Mouse (Mus musculus) thymus, adult 2 months (tissue): Measurements from ENCODE around the gene Mvd. TPM values are rescaled to one million over a fixed set of nuclear protein-coding genes. Genes with fewer than 3 reads are reported as not detected.

Source experiments
- DNase-seq: peaks from one replicate; pipeline ENCODE4 v3.0.0; 2021
- H3K27ac ChIP-seq: fragments of 200-500 bp; 2 replicates; pipeline ENCODE4 v1.5.1; 2012; ENCODE audit warnings: low read length, control low read depth; ENCODE audit not compliant: control insufficient read depth, insufficient read depth
- H3K27me3 ChIP-seq: fragments of 200-500 bp; 2 replicates; pipeline ENCODE4 v1.6.1; 2012; ENCODE audit warnings: mild to moderate bottlenecking, low read length, moderate library complexity, mixed read lengths; ENCODE audit not compliant: control insufficient read depth, insufficient read depth
- H3K36me3 ChIP-seq: fragments of 200-500 bp; 2 replicates; pipeline ENCODE4 v1.6.1; 2012; ENCODE audit warnings: mild to moderate bottlenecking, low read length, moderate library complexity; ENCODE audit not compliant: control insufficient read depth, insufficient read depth
- H3K4me1 ChIP-seq: fragments of 200-500 bp; replicated peaks from 2 replicates; pipeline ENCODE4 v1.6.1; 2012; ENCODE audit warnings: low read length; ENCODE audit not compliant: control insufficient read depth, insufficient read depth
- H3K4me3 ChIP-seq: fragments of 200-500 bp; 2 replicates; pipeline ENCODE4 v1.5.1; 2012; ENCODE audit warnings: mild to moderate bottlenecking, low read length, control low read depth, moderate library complexity; ENCODE audit not compliant: control insufficient read depth, insufficient read depth
- CTCF ChIP-seq: fragments of 200-500 bp; IDR thresholded peaks from 2 replicates; pipeline ENCODE4 v1.5.1; 2012; ENCODE audit warnings: mild to moderate bottlenecking, control low read depth, low read length, moderate library complexity, borderline replicate concordance; ENCODE audit not compliant: control insufficient read depth, poor library complexity, insufficient read depth; ENCODE audit errors: extremely low read depth
- POLR2A ChIP-seq: fragments of 200-500 bp; IDR thresholded peaks from 2 replicates; pipeline ENCODE4 v1.6.1; 2012; ENCODE audit warnings: mild to moderate bottlenecking, low read length, control low read depth, moderate library complexity; ENCODE audit not compliant: control insufficient read depth, poor library complexity, insufficient read depth; ENCODE audit errors: extremely low read depth
- WGBS: fragments of 180-500 bp; shearing (Covaris S2); methylation state at CpG from one replicate; pipeline ENCODE4 v1.1.7; 2018; 5-methylcytosine and 5-hydroxymethylcytosine counted together
- polyA plus RNA-seq: library from polyadenylated mRNA; depleted of rRNA; stranded (reverse); fragments of >200 nt; gene quantifications from 2 replicates; pipeline ENCODE4 v1.2.3, GENCODE M21; 2012

The Mvd gene
- polyA plus RNA-seq, 1 experiment, result 25.0 TPM

DNA sequence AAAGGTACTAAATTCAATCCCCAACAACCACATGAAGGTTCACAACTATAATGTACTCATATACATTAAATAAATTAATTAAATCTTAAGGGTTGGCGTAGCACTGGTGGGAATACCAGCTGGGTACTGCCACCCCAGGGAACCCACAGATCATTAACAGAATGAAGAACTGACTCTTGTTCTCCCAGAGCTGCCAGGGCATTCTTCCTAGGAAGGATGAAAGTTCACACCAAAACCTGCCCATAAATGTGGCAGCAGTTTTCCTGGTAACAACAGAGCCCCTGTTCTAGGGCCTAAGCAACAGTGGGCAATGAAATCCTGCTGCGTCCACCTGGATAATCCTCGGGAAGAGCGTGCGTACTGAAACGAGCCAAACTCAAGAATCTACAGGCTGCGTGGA, 866 bp downstream of the Mvd start:
- peak overlapping the region; percentile 59; the same call in 1 of the 2 replicates for H3K4me3 ChIP-seq

GRCm38 (mm10) chr8:122441326-122441725, 1.9 kb downstream of the Mvd start:
- no peak overlapping the region for H3K4me3 ChIP-seq
- TF ChIP-seq POLR2A (no peak), CTCF (no peak)
- H3K4me1 ChIP-seq, result peaks cover 47% of the 10 kb centered on the region
- H3K27ac ChIP-seq, result no peak overlapping the region
- 100% methylated on average over 1 of the region's 1 CpGs for WGBS
- H3K27me3 ChIP-seq, result no peaks in the 10 kb centered on the region
- DNase-seq, result no peak
- no peaks in the 10 kb centered on the region for H3K36me3 ChIP-seq

More for the DNA sequence above, 866 bp downstream of the Mvd start:
- H3K36me3 ChIP-seq, result no peaks in the 10 kb centered on the region
- H3K27me3 ChIP-seq, result no peaks in the 10 kb centered on the region
- no peak overlapping the region for H3K27ac ChIP-seq
- DNase-seq, result no peak
- 68% methylated on average over 7 of the region's 7 CpGs for WGBS
- TF ChIP-seq POLR2A (no peak), CTCF (no peak)
- peaks cover 36% of the 10 kb centered on the region for H3K4me1 ChIP-seq

- TF ChIP-seq POLR2A, result no peak
- TF ChIP-seq CTCF, result no peak
- Histone ChIP-seq H3K36me3 (no peaks in the 10 kb centered on the region), H3K27me3 (no peaks in the 10 kb centered on the region), H3K27ac (no peak overlapping the region), H3K4me3 (no peak overlapping the region), H3K4me1 (peaks cover 36% of the 10 kb centered on the region)
- WGBS, result 98% methylated on average over 16 of the region's 16 CpGs
- DNase-seq, result no peak
Observed at GRCm38 (mm10) chr8:122439336-122439735, 3.9 kb downstream of the Mvd start.

GRCm38 (mm10) chr8:122437708-122438331, 5.4 kb downstream of the Mvd start:
- H3K27ac ChIP-seq, result peak overlapping the region; percentile 80
- peak; percentile 36 for DNase-seq
- peaks cover 44% of the 10 kb centered on the region for H3K4me1 ChIP-seq
- TF ChIP-seq CTCF (no peak), POLR2A (peak; percentile 12; the same call in 1 of the 2 replicates)
- H3K36me3 ChIP-seq, result no peaks in the 10 kb centered on the region
- peak overlapping the region; percentile 41 for H3K4me3 ChIP-seq
- no peaks in the 10 kb centered on the region for H3K27me3 ChIP-seq
- 81% methylated on average over 13 of the region's 13 CpGs for WGBS

DNA sequence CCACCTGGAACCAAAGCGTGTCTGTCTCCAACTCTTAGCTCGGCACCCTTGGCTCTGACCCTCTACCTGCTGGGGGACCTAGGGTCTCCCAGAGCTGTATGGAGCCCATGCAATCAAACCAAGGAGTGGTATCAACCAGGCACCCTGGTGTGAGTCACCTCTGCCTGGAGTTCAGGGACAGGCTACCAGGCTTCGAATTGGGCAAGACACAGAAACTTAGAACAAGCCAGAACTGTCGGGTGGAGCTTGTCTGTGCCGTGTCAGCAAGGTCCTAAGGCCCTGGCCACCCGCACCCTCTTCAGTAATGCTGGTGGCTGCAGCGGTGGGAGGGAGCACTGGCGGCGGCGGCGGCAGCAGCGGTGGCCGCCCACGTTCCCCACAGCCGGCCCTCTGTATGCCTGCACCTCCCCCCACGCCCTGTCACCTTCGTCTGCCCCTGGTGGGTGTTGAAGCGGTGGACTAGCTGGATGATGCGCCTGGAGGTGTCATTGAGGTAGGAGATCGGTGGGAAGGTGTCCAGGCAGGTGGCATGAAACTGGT, 6.6 kb downstream of the Mvd start:
- DNase-seq, result no peak
- H3K4me1 ChIP-seq, result peaks cover 44% of the 10 kb centered on the region
- no peaks in the 10 kb centered on the region for H3K36me3 ChIP-seq
- WGBS, result 67% methylated on average over 20 of the region's 20 CpGs
- no peaks in the 10 kb centered on the region for H3K27me3 ChIP-seq
- no peak for TF ChIP-seq POLR2A
- no peak for TF ChIP-seq CTCF
- no peak overlapping the region for H3K27ac ChIP-seq
- no peak overlapping the region for H3K4me3 ChIP-seq

DNA sequence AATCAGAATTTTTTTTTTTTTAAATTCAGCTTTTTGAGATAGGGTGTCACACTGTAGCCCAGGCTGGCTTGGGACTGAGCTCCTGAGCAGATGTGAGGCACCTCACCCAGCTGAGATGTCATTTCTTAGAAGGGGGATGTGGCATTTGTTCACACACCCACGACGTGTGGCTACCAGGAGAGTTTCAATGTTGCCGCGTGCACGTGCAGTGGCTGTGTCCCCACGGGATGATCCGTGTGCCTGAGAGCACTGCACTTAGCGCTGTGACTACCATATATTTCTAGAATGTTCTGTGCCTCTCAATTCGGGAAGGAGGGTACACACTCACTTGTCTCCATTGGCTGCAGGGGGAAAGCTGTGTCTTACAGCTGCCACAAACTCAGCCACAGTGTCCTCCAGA, 7.1 kb downstream of the Mvd start:
- Histone ChIP-seq H3K27ac (no peak overlapping the region), H3K4me3 (no peak overlapping the region), H3K36me3 (no peaks in the 10 kb centered on the region), H3K4me1 (peaks cover 49% of the 10 kb centered on the region), H3K27me3 (no peaks in the 10 kb centered on the region)
- WGBS, result 26% methylated on average over 9 of the region's 9 CpGs
- DNase-seq, result no peak
- no peak for TF ChIP-seq POLR2A
- no peak for TF ChIP-seq CTCF
